Mouse (Mus musculus) kidney, adult 2 months (tissue): Measurements from ENCODE around the gene Tekt2.

Experiments
- CTCF ChIP-seq: fragments of 200-500 bp; conservative IDR thresholded peaks from 2 replicates; pipeline ENCODE4 v1.5.1; 2011; ENCODE audit warnings: low read depth, mild to moderate bottlenecking, control low read depth, low read length, moderate library complexity, mixed read lengths; ENCODE audit not compliant: insufficient read depth, insufficient read length
- POLR2A ChIP-seq: fragments of 200-500 bp; IDR thresholded peaks from one replicate; pipeline ENCODE4 v1.6.1; 2011; ENCODE audit warnings: low read depth, low read length, control low read depth

DNA sequence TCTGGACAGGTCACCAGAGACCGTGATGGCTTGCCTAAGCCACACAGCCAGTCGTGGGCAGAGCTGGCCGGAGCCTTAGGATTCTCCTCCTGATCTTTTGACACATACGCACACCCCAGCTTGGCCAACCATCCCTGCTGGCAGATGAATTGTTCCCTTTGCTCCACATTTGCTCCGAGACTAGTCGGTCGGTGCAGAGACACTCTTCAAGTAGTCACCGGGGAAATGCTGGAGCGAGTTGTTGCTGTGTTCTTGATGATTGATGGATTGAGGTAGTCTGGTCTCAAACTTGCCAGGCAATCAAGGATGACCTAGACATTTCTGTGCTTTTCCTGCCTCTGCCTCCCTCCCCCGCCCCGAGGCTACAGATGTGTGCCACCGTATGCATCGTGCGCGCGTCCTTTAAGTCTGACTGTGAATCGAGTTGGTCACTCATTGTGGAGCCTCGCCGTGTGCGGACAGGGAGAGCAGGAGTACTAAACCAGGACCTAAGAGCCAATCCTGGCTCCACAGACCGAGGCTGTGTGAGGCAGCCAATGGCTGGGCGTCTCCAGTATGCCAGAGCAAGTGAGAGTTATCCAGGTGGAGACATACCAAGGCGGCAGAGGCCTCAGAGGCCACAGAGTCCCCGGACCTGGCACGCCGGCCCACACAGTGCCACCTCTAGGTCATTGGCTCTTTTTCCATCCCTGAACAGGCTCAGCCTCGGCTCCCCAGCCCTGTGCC lies 23.7 kb downstream of the Tekt2 start:
- TF ChIP-seq CTCF = no peak
- no peak for TF ChIP-seq POLR2A
